Mouse (Mus musculus): Measurements from ENCODE around the gene Fgfr2. TPM values are rescaled to one million over a fixed set of nuclear protein-coding genes. Genes with fewer than 3 reads are reported as not detected.

The Fgfr2 gene
- polyA plus RNA-seq, 1 experiment from 2014 or later = 121 TPM

GRCm38 (mm10) chr7:131370648-131371469 lies 1752.3 kb downstream of the Fgfr2 start, which contains the start of gene Pstk:
TSS of gene Pstk (plus strand) at chr7:131371141.
- H3K4me3 ChIP-seq = peak within 1 kb of the TSS; percentile 78
- H3K27me3 ChIP-seq = no peaks in the 10 kb centered on the region
- WGBS = 5% methylated on average over 47 of the region's 47 CpGs
- peaks cover 3% of the 10 kb centered on the region; the same call in 1 of the 2 replicates for H3K36me3 ChIP-seq
- H3K9ac ChIP-seq = peak within 1 kb of the TSS; percentile 96
- peak; percentile 94 for ATAC-seq (ENCODE audit: insufficient number of reproducible peaks, insufficient read depth, low FRiP score, low TSS enrichment)
- peak within 1 kb of the TSS; percentile 97 for H3K27ac ChIP-seq
- H3K4me1 ChIP-seq = peaks cover 6% of the 10 kb centered on the region; the same call in 1 of the 2 replicates
- H3K4me2 ChIP-seq (replicated peaks) = peak within 1 kb of the TSS; percentile 65
- no peaks in the 10 kb centered on the region for H3K9me3 ChIP-seq

GRCm38 (mm10) chr7:131364131-131364530 lies 1759.0 kb downstream of the Fgfr2 start:
- ATAC-seq (ENCODE audit: insufficient number of reproducible peaks, insufficient read depth, low FRiP score, low TSS enrichment) = no peak

GRCm38 (mm10) chr7:131362615-131363300 lies 1760.4 kb downstream of the Fgfr2 start, which contains the start of gene 2310057M21Rik:
TSS of gene 2310057M21Rik (minus strand) at chr7:131362759.
- peak within 1 kb of the TSS; percentile 84 for H3K9ac ChIP-seq
- peak within 1 kb of the TSS; percentile 91 for H3K27ac ChIP-seq
- peak within 1 kb of the TSS; percentile 86 for H3K4me3 ChIP-seq
- no peaks in the 10 kb centered on the region for H3K9me3 ChIP-seq
- under 1% methylated on average over 55 of the region's 55 CpGs for WGBS
- peaks cover 8% of the 10 kb centered on the region for H3K4me1 ChIP-seq
- peak; percentile 97 for ATAC-seq (ENCODE audit: insufficient number of reproducible peaks, insufficient read depth, low FRiP score, low TSS enrichment)
- peak within 1 kb of the TSS; percentile 83 for H3K4me2 ChIP-seq (replicated peaks)
- H3K27me3 ChIP-seq = no peaks in the 10 kb centered on the region
- peaks cover 3% of the 10 kb centered on the region; the same call in 1 of the 2 replicates for H3K36me3 ChIP-seq

More at GRCm38 (mm10) chr7:131364131-131364530, 1759.0 kb downstream of the Fgfr2 start:
- H3K27ac ChIP-seq = no peak overlapping the region
- no peak overlapping the region for H3K4me3 ChIP-seq
- H3K9ac ChIP-seq = no peak overlapping the region
- no peaks in the 10 kb centered on the region for H3K36me3 ChIP-seq
- H3K27me3 ChIP-seq = no peaks in the 10 kb centered on the region
- no peaks in the 10 kb centered on the region for H3K9me3 ChIP-seq
- WGBS = 91% methylated on average over 8 of the region's 8 CpGs
- H3K4me2 ChIP-seq (replicated peaks) = no peak overlapping the region
- H3K4me1 ChIP-seq = peaks cover 8% of the 10 kb centered on the region

GRCm38 (mm10) chr7:131362269-131362614 lies 1760.9 kb downstream of the Fgfr2 start:
- WGBS = under 1% methylated on average over 35 of the region's 35 CpGs
- peak; percentile 85 for ATAC-seq (ENCODE audit: insufficient number of reproducible peaks, insufficient read depth, low FRiP score, low TSS enrichment)
- Histone ChIP-seq H3K4me1 (peaks cover 8% of the 10 kb centered on the region), H3K36me3 (peaks cover 8% of the 10 kb centered on the region; the same call in 1 of the 2 replicates), H3K9me3 (no peaks in the 10 kb centered on the region), H3K9ac (peak overlapping the region; percentile 84), H3K4me2 (replicated peaks) (peak overlapping the region; percentile 83), H3K4me3 (peak overlapping the region; percentile 86), H3K27me3 (no peaks in the 10 kb centered on the region), H3K27ac (peak overlapping the region; percentile 87)

- Histone ChIP-seq H3K9ac (no peak overlapping the region), H3K36me3 (peaks cover 40% of the 10 kb centered on the region), H3K27me3 (no peaks in the 10 kb centered on the region), H3K4me2 (replicated peaks) (no peak overlapping the region), H3K4me1 (peaks cover 3% of the 10 kb centered on the region), H3K9me3 (no peaks in the 10 kb centered on the region), H3K4me3 (no peak overlapping the region), H3K27ac (no peak overlapping the region)
- no peak for ATAC-seq (ENCODE audit: insufficient number of reproducible peaks, insufficient read depth, low FRiP score, low TSS enrichment)
- 94% methylated on average over 13 of the region's 13 CpGs for WGBS
These were observed 1767.0 kb downstream of the Fgfr2 start for GRCm38 (mm10) chr7:131356105-131356504.

GRCm38 (mm10) chr7:131345856-131346541 lies 1777.2 kb downstream of the Fgfr2 start:
- H3K36me3 ChIP-seq = peaks cover 36% of the 10 kb centered on the region
- 86% methylated on average over 7 of the region's 7 CpGs for WGBS
- no peak for ATAC-seq (ENCODE audit: insufficient number of reproducible peaks, insufficient read depth, low FRiP score, low TSS enrichment)

GRCm38 (mm10) chr7:131337502-131338068 lies 1785.6 kb downstream of the Fgfr2 start:
- no peak overlapping the region for H3K9ac ChIP-seq
- H3K9me3 ChIP-seq = no peaks in the 10 kb centered on the region
- H3K27ac ChIP-seq = no peak overlapping the region
- H3K4me3 ChIP-seq = no peak overlapping the region
- H3K4me1 ChIP-seq = no peaks in the 10 kb centered on the region
- no peak for ATAC-seq (ENCODE audit: insufficient number of reproducible peaks, insufficient read depth, low FRiP score, low TSS enrichment)
- WGBS = 69% methylated on average over 8 of the region's 8 CpGs
- peaks cover 34% of the 10 kb centered on the region for H3K36me3 ChIP-seq
- H3K27me3 ChIP-seq = no peaks in the 10 kb centered on the region
- no peak overlapping the region for H3K4me2 ChIP-seq (replicated peaks)

More at GRCm38 (mm10) chr7:131345856-131346541, 1777.2 kb downstream of the Fgfr2 start:
- Histone ChIP-seq H3K27me3 (no peaks in the 10 kb centered on the region), H3K27ac (no peak overlapping the region), H3K4me2 (replicated peaks) (no peak overlapping the region), H3K9ac (no peak overlapping the region), H3K9me3 (no peaks in the 10 kb centered on the region), H3K4me1 (no peaks in the 10 kb centered on the region), H3K4me3 (no peak overlapping the region)

GRCm38 (mm10) chr7:131333564-131333963 lies 1789.6 kb downstream of the Fgfr2 start, which contains the start of gene Fam24a:
TSS of gene Fam24a (plus strand) at chr7:131333864.
- Histone ChIP-seq H3K9me3 (no peaks in the 10 kb centered on the region), H3K27ac (no peak within 1 kb of the TSS), H3K36me3 (0 out of 2 replicates have a peak, but pooled peaks cover 4% of the 10 kb centered on the region), H3K27me3 (no peaks in the 10 kb centered on the region), H3K4me3 (no peak within 1 kb of the TSS), H3K9ac (no peak within 1 kb of the TSS), H3K4me1 (no peaks in the 10 kb centered on the region), H3K4me2 (replicated peaks) (no peak within 1 kb of the TSS)
- 56% methylated on average over 1 of the region's 1 CpGs for WGBS
- ATAC-seq (ENCODE audit: insufficient number of reproducible peaks, insufficient read depth, low FRiP score, low TSS enrichment) = no peak

- Histone ChIP-seq H3K4me1 (no peaks in the 10 kb centered on the region), H3K27ac (no peak overlapping the region), H3K27me3 (no peaks in the 10 kb centered on the region), H3K4me2 (replicated peaks) (no peak overlapping the region), H3K9ac (no peak overlapping the region), H3K9me3 (no peaks in the 10 kb centered on the region), H3K36me3 (no peaks in the 10 kb centered on the region), H3K4me3 (no peak overlapping the region)
- WGBS = 72% methylated on average over 2 of the region's 2 CpGs
- ATAC-seq (ENCODE audit: insufficient number of reproducible peaks, insufficient read depth, low FRiP score, low TSS enrichment) = no peak
These were observed 1791.5 kb downstream of the Fgfr2 start for GRCm38 (mm10) chr7:131331688-131332087.

- H3K4me3 ChIP-seq = no peak within 1 kb of the TSS
- no peak for ATAC-seq (ENCODE audit: insufficient number of reproducible peaks, insufficient read depth, low FRiP score, low TSS enrichment)
- H3K27me3 ChIP-seq = no peaks in the 10 kb centered on the region
- no peak within 1 kb of the TSS for H3K9ac ChIP-seq
- 89% methylated on average over 5 of the region's 5 CpGs for WGBS
- H3K36me3 ChIP-seq = no peaks in the 10 kb centered on the region
- no peaks in the 10 kb centered on the region for H3K9me3 ChIP-seq
- no peak within 1 kb of the TSS for H3K4me2 ChIP-seq (replicated peaks)
- no peak within 1 kb of the TSS for H3K27ac ChIP-seq
- no peaks in the 10 kb centered on the region for H3K4me1 ChIP-seq
These were observed 1793.7 kb downstream of the Fgfr2 start, which contains the start of gene Fam24b for GRCm38 (mm10) chr7:131329416-131329815. TSS of gene Fam24b (minus strand) at chr7:131329516.

- no peaks in the 10 kb centered on the region for H3K27me3 ChIP-seq
- no peaks in the 10 kb centered on the region for H3K36me3 ChIP-seq
- no peak overlapping the region for H3K27ac ChIP-seq
- H3K9me3 ChIP-seq = no peaks in the 10 kb centered on the region
- no peak overlapping the region for H3K4me3 ChIP-seq
- no peaks in the 10 kb centered on the region for H3K4me1 ChIP-seq
- ATAC-seq (ENCODE audit: insufficient number of reproducible peaks, insufficient read depth, low FRiP score, low TSS enrichment) = no peak
- WGBS = 86% methylated on average over 5 of the region's 5 CpGs
- H3K9ac ChIP-seq = no peak overlapping the region
- H3K4me2 ChIP-seq (replicated peaks) = no peak overlapping the region
These were observed 1796.1 kb downstream of the Fgfr2 start for GRCm38 (mm10) chr7:131327054-131327453.

Measured in embryonic facial prominence, embryonic 12.5 days (tissue).